Mouse (Mus musculus) intestine, embryonic 15.5 days (tissue): ENCODE measurements around the gene Adam15. TPM values are rescaled to one million over a fixed set of nuclear protein-coding genes. Genes with fewer than 3 reads are reported as not detected.
A peak's percentile ranks its signal among the peaks of the same experiment; 100 is the strongest.

Experiments used
- ATAC-seq: fragments of 200-750 bp; cut with Nextera tagmentation; 2 replicates; pipeline ENCODE4 v1.8.0; 2017; ENCODE audit warnings: moderate TSS enrichment, moderate library complexity
- H3K27ac ChIP-seq: fragments of 300-500 bp; sonication (generic); 2 replicates; pipeline ENCODE4 v1.5.1; 2015; ENCODE audit warnings: mild to moderate bottlenecking, inconsistent platforms
- H3K27me3 ChIP-seq: fragments of 300-500 bp; sonication (generic); replicated peaks from 2 replicates; pipeline ENCODE4 v1.6.1; 2015; ENCODE audit warnings: inconsistent platforms
- H3K36me3 ChIP-seq: fragments of 300-500 bp; sonication (generic); 2 replicates; pipeline ENCODE4 v1.6.1; 2015; ENCODE audit warnings: inconsistent platforms
- H3K4me1 ChIP-seq: fragments of 300-500 bp; sonication (generic); replicated peaks from 2 replicates; pipeline ENCODE4 v1.6.1; 2015; ENCODE audit warnings: inconsistent platforms
- H3K4me2 ChIP-seq: fragments of 300-500 bp; sonication (generic); replicated peaks from 2 replicates; pipeline ENCODE4 v1.6.1; 2015; ENCODE audit warnings: mild to moderate bottlenecking, inconsistent platforms
- H3K4me3 ChIP-seq: fragments of 300-500 bp; sonication (generic); replicated peaks from 2 replicates; pipeline ENCODE4 v1.5.1; 2015; ENCODE audit warnings: inconsistent platforms
- H3K9ac ChIP-seq: fragments of 300-500 bp; sonication (generic); 2 replicates; pipeline ENCODE4 v1.6.1; 2015; ENCODE audit warnings: inconsistent platforms
- H3K9me3 ChIP-seq: fragments of 300-500 bp; sonication (generic); 2 replicates; pipeline ENCODE4 v1.6.1; 2016; ENCODE audit warnings: inconsistent platforms
- WGBS: fragments of 180-500 bp; shearing (Covaris S2); methylation state at CpG from one replicate; pipeline ENCODE4 v1.1.7; 2015; 5-methylcytosine and 5-hydroxymethylcytosine counted together
- polyA plus RNA-seq: library from polyadenylated mRNA; unstranded; fragments of >200 nt; fragmentation: Nextera tagmentation; extraction: Ambion mirVana; gene quantifications from 2 replicates; pipeline ENCODE4 v1.2.1, GENCODE M21; 2015

Adam15 gene
- polyA plus RNA-seq, 1 experiment from 2014 or later, result 45.5 TPM

- Histone ChIP-seq H3K36me3 (no peaks in the 10 kb centered on the region), H3K9me3 (no peaks in the 10 kb centered on the region), H3K4me2 (no peak within 1 kb of the TSS), H3K27ac (no peak within 1 kb of the TSS), H3K27me3 (no peaks in the 10 kb centered on the region), H3K9ac (no peak within 1 kb of the TSS), H3K4me3 (no peak within 1 kb of the TSS), H3K4me1 (peaks cover 10% of the 10 kb centered on the region; the same call in 1 of the 2 replicates)
- no peak for ATAC-seq
- 92% methylated on average over 7 of the region's 7 CpGs for WGBS
Observed at GRCm38 (mm10) chr3:89361675-89362074, 11.9 kb upstream of the Adam15 start, which contains the start of gene Dcst2. Dcst2 (plus strand) TSS chr3:89361975.

GRCm38 (mm10) chr3:89360237-89360636 lies 10.4 kb upstream of the Adam15 start:
- WGBS, result 60% methylated on average over 3 of the region's 3 CpGs
- no peak overlapping the region for H3K9ac ChIP-seq
- no peak overlapping the region for H3K4me2 ChIP-seq
- peaks cover 11% of the 10 kb centered on the region; the same call in 1 of the 2 replicates for H3K4me1 ChIP-seq
- no peak overlapping the region for H3K27ac ChIP-seq
- no peaks in the 10 kb centered on the region for H3K36me3 ChIP-seq
- no peak for ATAC-seq
- no peaks in the 10 kb centered on the region for H3K27me3 ChIP-seq
- H3K4me3 ChIP-seq, result no peak overlapping the region
- H3K9me3 ChIP-seq, result no peaks in the 10 kb centered on the region

- Histone ChIP-seq H3K36me3 (no peaks in the 10 kb centered on the region), H3K4me1 (peaks cover 14% of the 10 kb centered on the region; the same call in 1 of the 2 replicates), H3K4me2 (no peak overlapping the region), H3K9ac (no peak overlapping the region), H3K27ac (no peak overlapping the region), H3K4me3 (no peak overlapping the region), H3K9me3 (no peaks in the 10 kb centered on the region), H3K27me3 (no peaks in the 10 kb centered on the region)
- whole genome bisulfite sequencing, result 52% methylated on average over 6 of the region's 6 CpGs
- 0 out of 2 replicates have a peak, but pooled peaks have one; percentile 21 for ATAC-seq
Observed at GRCm38 (mm10) chr3:89359630-89360029, 9.8 kb upstream of the Adam15 start.

- ATAC-seq, result no peak
- no peaks in the 10 kb centered on the region for H3K9me3 ChIP-seq
- no peaks in the 10 kb centered on the region for H3K36me3 ChIP-seq
- H3K27me3 ChIP-seq, result no peaks in the 10 kb centered on the region
- no peak overlapping the region for H3K4me3 ChIP-seq
- H3K27ac ChIP-seq, result no peak overlapping the region
- no peak overlapping the region for H3K4me2 ChIP-seq
- 66% methylated on average over 9 of the region's 9 CpGs for WGBS
- H3K9ac ChIP-seq, result no peak overlapping the region
- peaks cover 14% of the 10 kb centered on the region; the same call in 1 of the 2 replicates for H3K4me1 ChIP-seq
Observed at GRCm38 (mm10) chr3:89356029-89356428, 6.2 kb upstream of the Adam15 start.

GRCm38 (mm10) chr3:89355512-89355902 lies 5.7 kb upstream of the Adam15 start:
- ATAC-seq, result peak; percentile 26
- Histone ChIP-seq H3K27ac (0 out of 2 replicates have a peak overlapping the region, but pooled peaks have one; percentile 20), H3K9me3 (no peaks in the 10 kb centered on the region), H3K4me3 (no peak overlapping the region), H3K9ac (no peak overlapping the region), H3K36me3 (no peaks in the 10 kb centered on the region), H3K4me1 (peaks cover 14% of the 10 kb centered on the region), H3K4me2 (peak overlapping the region; percentile 28; the same call in 1 of the 2 replicates), H3K27me3 (no peaks in the 10 kb centered on the region)
- WGBS, result 63% methylated on average over 6 of the region's 6 CpGs

- peak; percentile 64 for ATAC-seq
- 20% methylated on average over 5 of the region's 5 CpGs for WGBS
- Histone ChIP-seq H3K27me3 (no peaks in the 10 kb centered on the region), H3K4me3 (no peak overlapping the region), H3K36me3 (no peaks in the 10 kb centered on the region), H3K9ac (no peak overlapping the region), H3K9me3 (no peaks in the 10 kb centered on the region), H3K4me1 (peaks cover 19% of the 10 kb centered on the region), H3K27ac (no peak overlapping the region), H3K4me2 (peak overlapping the region; percentile 28; the same call in 1 of the 2 replicates)
Observed at GRCm38 (mm10) chr3:89354816-89355511, 5.2 kb upstream of the Adam15 start.

GRCm38 (mm10) chr3:89351271-89351670 lies 1.5 kb upstream of the Adam15 start:
- Histone ChIP-seq H3K9ac (no peak overlapping the region), H3K4me2 (no peak overlapping the region), H3K9me3 (no peaks in the 10 kb centered on the region), H3K27me3 (no peaks in the 10 kb centered on the region; the same call in 1 of the 2 replicates), H3K27ac (no peak overlapping the region), H3K4me3 (no peak overlapping the region), H3K4me1 (peaks cover 23% of the 10 kb centered on the region), H3K36me3 (no peaks in the 10 kb centered on the region)
- WGBS, result 67% methylated on average over 5 of the region's 5 CpGs
- no peak for ATAC-seq

GRCm38 (mm10) chr3:89348911-89349868 lies 606 bp downstream of the Adam15 start:
- Histone ChIP-seq H3K9me3 (no peaks in the 10 kb centered on the region), H3K4me3 (peak overlapping the region; percentile 69), H3K4me2 (peak overlapping the region; percentile 99), H3K36me3 (no peaks in the 10 kb centered on the region), H3K9ac (peak overlapping the region; percentile 71), H3K4me1 (peaks cover 14% of the 10 kb centered on the region), H3K27me3 (no peaks in the 10 kb centered on the region; the same call in 1 of the 2 replicates), H3K27ac (peak overlapping the region; percentile 24; the same call in 1 of the 2 replicates)
- peak; percentile 60 for ATAC-seq
- 2% methylated on average over 38 of the region's 38 CpGs for WGBS

- Histone ChIP-seq H3K9ac (no peak overlapping the region), H3K36me3 (no peaks in the 10 kb centered on the region), H3K27ac (0 out of 2 replicates have a peak overlapping the region, but pooled peaks have one; percentile 17), H3K4me2 (peak overlapping the region; percentile 99), H3K9me3 (no peaks in the 10 kb centered on the region), H3K4me1 (peaks cover 14% of the 10 kb centered on the region), H3K4me3 (no peak overlapping the region), H3K27me3 (no peaks in the 10 kb centered on the region; the same call in 1 of the 2 replicates)
- ATAC-seq, result no peak
- WGBS, result 75% methylated on average over 1 of the region's 1 CpGs
Observed at GRCm38 (mm10) chr3:89347916-89348315, 1.9 kb downstream of the Adam15 start.

GRCm38 (mm10) chr3:89346815-89347540 lies 2.8 kb downstream of the Adam15 start:
- Histone ChIP-seq H3K4me2 (no peak overlapping the region), H3K4me1 (peaks cover 14% of the 10 kb centered on the region), H3K27ac (no peak overlapping the region), H3K9me3 (no peaks in the 10 kb centered on the region), H3K4me3 (no peak overlapping the region), H3K27me3 (no peaks in the 10 kb centered on the region; the same call in 1 of the 2 replicates), H3K9ac (no peak overlapping the region), H3K36me3 (no peaks in the 10 kb centered on the region)
- ATAC-seq, result no peak
- WGBS, result 81% methylated on average over 10 of the region's 10 CpGs

GRCm38 (mm10) chr3:89343279-89343678 lies 6.5 kb downstream of the Adam15 start:
- H3K4me2 ChIP-seq, result no peak overlapping the region
- H3K36me3 ChIP-seq, result no peaks in the 10 kb centered on the region
- H3K4me1 ChIP-seq, result peaks cover 26% of the 10 kb centered on the region
- H3K27me3 ChIP-seq, result no peaks in the 10 kb centered on the region; the same call in 1 of the 2 replicates
- H3K9ac ChIP-seq, result no peak overlapping the region
- no peaks in the 10 kb centered on the region for H3K9me3 ChIP-seq
- no peak overlapping the region for H3K4me3 ChIP-seq
- WGBS, result 85% methylated on average over 7 of the region's 7 CpGs
- H3K27ac ChIP-seq, result no peak overlapping the region
- ATAC-seq, result no peak
